Mouse (Mus musculus): ENCODE data around the gene Gm9044.
"Not testable (repeated sequence)": the region's sequence is repeated elsewhere in the genome, so short reads cannot be mapped to it uniquely, and the experiment has no call there.

DNA sequence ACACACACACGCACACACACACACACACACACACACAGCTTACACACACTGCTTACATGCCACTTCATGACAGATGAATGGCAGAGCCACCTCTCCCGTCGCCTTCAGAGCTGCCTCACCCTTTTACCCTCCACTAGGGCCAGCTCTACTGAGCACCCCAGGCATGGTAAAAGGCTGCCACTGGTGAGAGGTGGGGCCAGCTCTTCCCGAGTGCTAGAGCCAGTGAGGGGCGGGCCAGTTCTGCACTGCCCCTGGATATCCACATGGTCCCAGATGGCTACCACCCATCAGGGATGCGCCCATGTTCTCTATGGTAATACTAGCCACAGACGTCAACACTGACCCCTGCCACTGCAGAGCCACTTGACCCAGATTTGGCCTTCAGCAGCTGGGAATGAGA lies 49.6 kb downstream of the Gm9044 start:
- TF ChIP-seq TAL1, GATA1 (IDR thresholded peaks at IDR 0.05; ENCODE audit: low read length): not testable (repeated sequence)
